Mouse (Mus musculus) retina, adult 2 months (tissue): Measurements from ENCODE around the gene Hs3st3b1.
A peak's percentile ranks its signal among the peaks of the same experiment; 100 is the strongest.

Source experiments
- DNase-seq: peaks from one replicate; pipeline ENCODE4 v3.0.0-alpha.2; 2012; ENCODE audit warnings: low read depth, low spot score

The Hs3st3b1 gene

DNA sequence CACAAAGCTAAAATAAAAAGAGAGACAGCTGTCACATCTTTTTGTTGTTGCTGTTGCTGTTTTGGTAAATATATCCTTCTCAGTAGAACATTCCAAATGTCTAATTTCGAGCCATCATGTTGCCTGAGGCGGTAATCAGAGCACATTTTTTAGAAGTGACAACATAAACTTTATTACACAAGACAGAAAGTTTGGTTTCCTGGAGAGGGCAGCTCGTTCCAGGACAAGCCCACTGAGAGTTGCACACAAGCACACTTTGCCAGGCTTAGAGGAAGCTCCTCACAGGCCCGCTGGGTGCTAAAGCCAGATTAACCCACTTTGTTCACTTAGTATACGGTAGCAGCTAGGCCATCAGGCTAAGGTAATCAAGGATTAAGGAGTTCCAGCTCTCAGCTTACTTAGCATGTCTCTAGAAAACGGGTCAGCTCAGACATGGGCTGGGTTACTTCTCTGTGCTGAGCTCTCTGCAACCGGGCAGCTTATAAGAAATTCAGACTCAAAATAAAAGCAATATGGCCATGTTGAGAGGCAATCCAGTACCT lies 30.5 kb downstream of the Hs3st3b1 start:
- DNase-seq = peak; percentile 90

DNA sequence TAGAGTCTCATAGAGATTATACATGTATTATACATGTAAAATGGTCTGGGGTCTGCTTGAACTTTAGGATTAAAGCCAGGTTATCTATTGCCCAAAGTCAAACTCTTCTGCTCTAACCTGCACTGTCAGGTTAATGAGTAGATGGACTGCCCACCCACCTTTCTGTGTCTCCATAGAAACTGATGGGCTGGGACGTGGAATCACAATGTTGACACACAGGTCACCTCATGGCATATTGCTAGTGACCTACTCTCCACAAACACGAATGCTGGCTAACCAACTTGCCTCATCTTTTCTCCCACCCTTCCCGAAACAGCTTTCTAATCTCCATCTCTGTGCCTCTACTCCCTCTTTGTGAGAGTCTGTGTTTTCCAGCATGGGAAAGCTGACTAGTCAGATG lies 38.7 kb downstream of the Hs3st3b1 start:
- DNase-seq = no peak

DNA sequence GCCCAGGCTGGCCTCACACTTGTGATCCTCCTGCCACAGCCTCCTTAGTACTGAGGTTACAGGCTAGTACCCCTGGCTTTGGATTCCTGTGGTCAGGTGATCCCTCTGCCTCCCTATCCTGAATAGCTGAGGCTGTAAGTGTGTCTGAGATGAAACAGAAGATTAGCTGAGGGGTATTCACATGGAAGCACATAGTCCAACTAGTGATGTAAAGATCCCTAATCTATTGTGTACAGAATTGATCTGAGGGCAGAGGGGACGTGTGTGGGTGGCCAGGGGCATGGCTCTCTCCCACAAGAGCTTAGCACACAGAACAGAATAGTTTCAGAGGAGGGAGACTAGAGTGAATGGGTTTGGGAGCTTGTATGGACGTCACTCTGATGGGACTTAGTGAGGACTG lies 41.8 kb downstream of the Hs3st3b1 start:
- DNase-seq = no peak

DNA sequence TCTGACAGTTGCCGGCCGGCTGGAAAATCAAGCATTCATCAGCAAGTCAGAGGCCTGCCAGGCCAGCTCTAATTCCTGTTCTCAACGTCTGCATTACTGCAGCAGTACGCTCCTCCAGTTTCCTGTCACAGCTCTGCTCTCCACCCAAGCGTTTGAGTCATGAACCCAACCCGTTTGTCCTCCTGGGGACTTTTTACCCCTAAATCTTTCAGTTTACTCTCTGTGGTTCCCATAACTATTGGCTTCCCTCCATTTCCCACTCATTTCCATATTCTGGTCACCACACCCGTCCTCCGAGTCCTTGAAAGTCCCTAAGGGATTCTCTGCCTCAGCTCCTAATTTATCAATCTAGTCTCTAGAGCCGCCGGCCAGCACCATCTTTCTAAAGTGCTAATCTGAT lies 42.8 kb downstream of the Hs3st3b1 start:
- DNase-seq = no peak

DNA sequence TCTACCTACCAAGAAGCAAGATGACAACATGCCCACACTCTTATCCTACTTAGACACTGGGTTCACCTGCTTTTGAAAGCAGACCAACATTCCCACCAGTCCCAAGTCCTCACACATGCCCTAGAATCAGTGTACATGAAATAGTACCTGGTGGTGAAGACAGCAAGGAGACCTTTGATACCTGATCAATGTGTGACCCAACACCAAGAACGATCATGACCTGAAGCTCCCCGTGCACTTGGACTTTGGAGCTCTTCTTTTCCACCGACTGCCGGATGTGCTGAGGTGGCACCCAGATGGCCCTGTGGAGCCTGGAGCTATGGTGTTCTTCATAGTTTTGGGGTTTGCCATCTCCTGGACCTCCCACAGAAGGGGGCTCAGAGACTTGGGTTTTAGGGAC lies 43.5 kb downstream of the Hs3st3b1 start:
- no peak for DNase-seq

DNA sequence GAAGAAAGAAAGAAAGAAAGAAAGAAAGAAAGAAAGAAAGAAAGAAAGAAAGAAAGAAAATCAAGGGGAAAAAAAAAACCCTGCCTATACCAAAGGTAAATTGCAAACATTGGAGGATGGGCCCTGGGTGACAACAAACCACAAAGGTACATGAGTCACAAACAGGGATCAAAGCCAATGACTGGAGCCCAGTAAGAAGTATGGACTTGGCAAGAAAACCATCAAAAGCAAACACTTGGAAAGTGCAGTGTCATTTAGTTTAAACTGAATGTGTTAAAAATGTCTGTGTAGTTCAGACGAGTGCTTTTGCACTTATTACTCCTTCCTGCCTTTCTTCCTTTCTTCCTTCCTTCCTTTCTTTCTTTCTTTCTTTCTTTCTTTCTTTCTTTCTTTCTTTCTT lies 59.3 kb downstream of the Hs3st3b1 start:
- DNase-seq = no peak

DNA sequence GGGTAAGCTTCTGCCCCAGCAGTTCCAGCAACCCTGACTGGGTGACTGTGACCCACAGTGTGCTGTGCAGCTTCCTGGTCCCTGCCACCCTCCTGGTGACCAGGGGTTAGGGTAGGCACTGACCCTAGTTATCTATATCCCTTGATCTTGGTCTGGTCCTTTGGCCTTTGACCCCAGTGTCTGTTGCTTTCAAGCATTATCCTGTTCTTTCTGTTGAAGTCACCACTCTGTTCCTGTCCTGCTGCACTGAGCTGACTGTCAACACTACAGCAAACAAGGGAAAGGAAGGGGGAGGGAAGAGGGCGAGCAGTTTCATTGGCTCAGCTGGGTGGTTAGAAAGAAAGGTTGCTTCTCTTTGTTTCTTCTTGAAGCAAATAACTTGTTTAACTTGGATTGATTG lies 60.1 kb downstream of the Hs3st3b1 start:
- DNase-seq = no peak

DNA sequence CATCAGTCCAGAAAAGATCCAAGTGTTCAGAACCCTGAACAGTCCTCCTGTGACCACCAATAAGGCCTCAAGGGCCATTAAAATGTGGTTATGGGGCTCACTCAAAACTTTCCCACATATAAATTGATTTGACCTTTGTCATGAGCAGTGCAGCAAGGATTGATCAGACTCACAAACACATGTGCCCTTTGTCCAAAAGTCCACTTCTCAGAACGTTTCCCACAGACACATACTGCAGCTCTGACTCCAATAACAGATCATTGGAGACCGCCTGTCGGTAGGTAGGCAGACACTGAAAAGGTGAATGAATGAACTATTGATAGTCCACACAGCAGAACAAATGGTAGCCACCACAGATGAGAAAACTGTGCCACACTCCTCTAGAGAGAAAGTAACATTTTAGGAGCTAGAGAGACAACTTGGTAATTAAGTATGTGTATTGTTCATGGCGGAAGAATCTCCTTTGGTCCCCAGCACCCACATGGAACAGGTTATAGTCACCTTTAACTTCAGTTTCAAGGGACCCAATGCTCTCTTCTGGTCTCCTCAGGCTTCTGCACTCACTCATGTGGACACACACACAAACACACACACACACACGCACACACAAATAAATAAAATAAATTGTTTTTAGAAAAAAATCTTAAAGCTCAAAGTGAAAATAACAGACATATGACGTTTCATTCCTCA lies 70.9 kb downstream of the Hs3st3b1 start:
- no peak for DNase-seq

DNA sequence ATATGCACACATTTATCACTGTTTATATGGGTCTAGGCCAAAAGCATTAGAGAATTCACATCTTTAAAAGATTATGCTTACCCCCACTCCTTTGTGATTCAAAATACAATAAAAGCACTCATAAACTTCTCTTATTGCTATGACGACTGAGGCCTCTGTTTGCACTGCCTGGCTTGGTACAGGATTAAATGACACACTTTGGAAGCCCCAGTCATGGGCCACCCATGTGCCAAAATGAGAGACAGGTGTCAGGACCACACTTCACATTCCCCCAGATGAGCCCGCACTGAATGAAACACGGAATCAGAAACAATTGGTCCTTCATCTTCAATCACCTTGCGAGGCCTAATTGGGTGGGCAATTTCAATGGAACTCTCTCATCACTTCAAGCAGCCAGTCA lies 71.8 kb downstream of the Hs3st3b1 start:
- no peak for DNase-seq

DNA sequence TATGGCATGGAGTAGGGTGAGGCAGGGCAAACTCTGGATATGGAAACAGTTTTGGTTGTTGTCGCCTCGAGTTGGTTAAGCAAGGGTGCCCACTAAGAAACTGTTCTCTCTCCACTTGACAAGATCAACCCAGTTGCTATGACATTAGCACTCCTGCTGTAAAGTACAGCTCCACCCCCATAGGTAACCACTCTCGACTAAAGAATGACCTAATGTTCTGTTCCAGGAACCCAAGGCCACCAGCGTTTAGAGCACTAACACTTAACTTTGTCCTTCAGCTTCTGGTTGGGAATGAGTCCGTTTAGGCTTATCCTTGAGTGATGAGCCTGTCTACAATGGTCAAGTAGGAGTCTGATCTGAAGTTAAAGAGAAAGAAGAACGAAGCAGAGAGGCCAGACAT lies 76.7 kb downstream of the Hs3st3b1 start:
- DNase-seq = no peak

DNA sequence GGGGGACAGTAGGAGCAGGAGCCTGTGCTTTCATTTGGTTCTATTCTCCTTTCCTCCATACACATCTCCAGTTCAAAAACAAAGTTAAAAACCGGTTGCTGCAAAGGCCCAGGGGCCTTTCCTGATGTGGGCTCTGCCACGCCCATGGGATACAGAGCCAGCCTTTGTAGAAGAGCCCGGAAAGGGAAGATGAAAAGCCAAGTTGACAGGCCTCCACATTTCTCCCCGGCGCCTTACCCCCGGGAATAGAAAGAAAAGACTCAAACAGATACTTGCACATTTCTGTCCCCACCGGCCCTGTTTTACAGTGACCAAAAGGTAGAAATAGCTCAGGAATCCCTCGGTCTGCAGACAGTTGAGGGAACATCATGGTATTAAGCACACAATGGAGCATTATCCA lies 77.4 kb downstream of the Hs3st3b1 start:
- DNase-seq = no peak

DNA sequence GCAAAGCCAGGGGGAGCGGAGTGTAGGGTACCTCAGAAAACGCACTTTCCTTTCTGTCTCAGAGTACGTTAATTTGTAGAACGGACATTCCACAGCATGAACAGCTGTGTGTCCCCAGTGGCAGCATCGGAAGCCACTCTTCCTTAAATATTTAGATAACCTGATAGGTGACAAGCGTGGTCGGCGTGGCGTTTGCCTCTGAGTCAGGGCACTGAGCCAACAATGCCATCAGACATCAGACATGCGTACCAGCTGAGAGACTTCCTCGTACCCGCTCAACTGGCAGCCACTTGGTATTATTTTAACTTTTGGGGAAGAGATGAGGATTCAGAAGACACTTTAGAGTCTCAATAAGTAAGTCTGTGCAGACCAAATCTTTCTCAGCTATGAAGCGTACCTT lies 84.6 kb downstream of the Hs3st3b1 start:
- no peak for DNase-seq
